Mouse (Mus musculus): ENCODE measurements around the gene Zxdc.

DNA sequence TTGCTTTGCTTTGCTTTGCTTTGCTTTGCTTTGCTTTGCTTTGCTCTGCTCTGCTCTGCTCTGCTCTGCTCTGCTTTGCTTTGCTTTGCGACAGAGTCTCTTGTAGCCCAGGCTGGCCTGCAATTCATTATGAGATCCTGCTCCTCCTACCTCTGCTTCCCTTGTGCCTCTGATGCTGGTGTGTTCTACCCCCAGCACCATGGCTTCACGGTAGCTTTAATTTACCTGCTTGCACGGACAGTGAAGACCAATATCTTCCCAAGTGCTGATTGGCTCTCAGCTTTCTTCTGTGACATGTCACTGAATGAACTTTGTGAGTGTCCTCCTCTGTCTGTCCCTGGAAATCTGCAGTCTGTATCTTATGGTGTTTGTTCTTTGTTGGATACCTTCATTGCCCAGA is 67.7 kb downstream of the Zxdc start:
- TF ChIP-seq CTCF (IDR thresholded peaks at IDR 0.05; ENCODE audit: insufficient read depth, low read depth, low read length) = no peak
- TF ChIP-seq POLR2A (IDR thresholded peaks at IDR 0.05; ENCODE audit: insufficient read depth, low read depth, low read length) = no peak

All from olfactory bulb, adult 2 months (tissue).